Mouse (Mus musculus): Measurements from ENCODE around the gene 4931429L15Rik.
"Not testable (repeated sequence)": the region's sequence is repeated elsewhere in the genome, so short reads cannot be mapped to it uniquely, and the experiment has no call there.

4931429L15Rik gene

GRCm38 (mm10) chr9:46319886-46320285 lies at the start of gene 4931429L15Rik:
Gene 4931429L15Rik (minus strand): TSS chr9:46319986.
- DNase-seq (ENCODE audit: low spot score in 2 of 2), result not testable (repeated sequence)

- no peak for DNase-seq (ENCODE audit: low spot score in 2 of 2)
Measured at GRCm38 (mm10) chr9:46362459-46362858, 42.7 kb upstream of the 4931429L15Rik start.

GRCm38 (mm10) chr9:46361461-46362111 lies 41.8 kb upstream of the 4931429L15Rik start:
- no peak for DNase-seq (ENCODE audit: low spot score in 2 of 2)

GRCm38 (mm10) chr9:46353992-46354391 lies 34.2 kb upstream of the 4931429L15Rik start:
- peak in 1 of 2 experiments; percentile 76 for DNase-seq (ENCODE audit: low spot score in 2 of 2)

GRCm38 (mm10) chr9:46353330-46353724 lies 33.5 kb upstream of the 4931429L15Rik start:
- no peak for DNase-seq (ENCODE audit: low spot score in 2 of 2)

GRCm38 (mm10) chr9:46352651-46353329 lies 33.0 kb upstream of the 4931429L15Rik start:
- no peak for DNase-seq (ENCODE audit: low spot score in 2 of 2)

GRCm38 (mm10) chr9:46350451-46350981 lies 30.7 kb upstream of the 4931429L15Rik start:
- peak in 1 of 2 experiments; percentile 63 for DNase-seq (ENCODE audit: low spot score in 2 of 2)

GRCm38 (mm10) chr9:46345887-46346665 lies 26.3 kb upstream of the 4931429L15Rik start:
- DNase-seq (ENCODE audit: low spot score in 2 of 2), result no peak

- DNase-seq (ENCODE audit: low spot score in 2 of 2), result no peak
Measured at GRCm38 (mm10) chr9:46339051-46339652, 19.4 kb upstream of the 4931429L15Rik start.

- DNase-seq (ENCODE audit: low spot score in 2 of 2), result no peak
Measured at GRCm38 (mm10) chr9:46338384-46338783, 18.6 kb upstream of the 4931429L15Rik start.

- peak in 1 of 2 experiments; percentile 78 for DNase-seq (ENCODE audit: low spot score in 2 of 2)
Measured at GRCm38 (mm10) chr9:46337852-46338291, 18.1 kb upstream of the 4931429L15Rik start.

GRCm38 (mm10) chr9:46337331-46337730 lies 17.5 kb upstream of the 4931429L15Rik start:
- DNase-seq (ENCODE audit: low spot score in 2 of 2), result no peak

- DNase-seq (ENCODE audit: low spot score in 2 of 2), result not testable (repeated sequence)
Measured at GRCm38 (mm10) chr9:46336294-46336693, 16.5 kb upstream of the 4931429L15Rik start.

- no peak for DNase-seq (ENCODE audit: low spot score in 2 of 2)
Measured at GRCm38 (mm10) chr9:46335461-46335995, 15.7 kb upstream of the 4931429L15Rik start.

- no peak for DNase-seq (ENCODE audit: low spot score in 2 of 2)
Measured at GRCm38 (mm10) chr9:46334471-46335025, 14.8 kb upstream of the 4931429L15Rik start.

GRCm38 (mm10) chr9:46331301-46331700 lies 11.5 kb upstream of the 4931429L15Rik start:
- DNase-seq (ENCODE audit: low spot score in 2 of 2), result no peak

- DNase-seq (ENCODE audit: low spot score in 2 of 2), result no peak
Measured at GRCm38 (mm10) chr9:46330586-46330895, 10.8 kb upstream of the 4931429L15Rik start.

- no peak for DNase-seq (ENCODE audit: low spot score in 2 of 2)
Measured at GRCm38 (mm10) chr9:46329801-46330585, 10.2 kb upstream of the 4931429L15Rik start.

GRCm38 (mm10) chr9:46329250-46329648 lies 9.5 kb upstream of the 4931429L15Rik start:
- DNase-seq (ENCODE audit: low spot score in 2 of 2), result no peak

GRCm38 (mm10) chr9:46328572-46329249 lies 8.9 kb upstream of the 4931429L15Rik start:
- DNase-seq (ENCODE audit: low spot score in 2 of 2), result peak in 1 of 2 experiments; percentile 70
